Mouse (Mus musculus): ENCODE data around the gene Nomo1. TPM values are rescaled to one million over a fixed set of nuclear protein-coding genes. Genes with fewer than 3 reads are reported as not detected.
A peak's percentile ranks its signal among the peaks of the same experiment; 100 is the strongest.

Nomo1 gene
- 14.2 to 34.6 TPM (median 17.8 TPM) in 3 replicates for total RNA-seq (2017)

GRCm38 (mm10) chr7:46033109-46033869, at the start of gene Nomo1:
Gene Nomo1 (plus strand): TSS chr7:46033698.
- peak; percentile 93 for ATAC-seq (replicated peaks; ENCODE audit: insufficient number of reproducible peaks, low FRiP score, low TSS enrichment, poor library complexity, severe bottlenecking)

- no peak for ATAC-seq (replicated peaks; ENCODE audit: insufficient number of reproducible peaks, low FRiP score, low TSS enrichment, poor library complexity, severe bottlenecking)
These were observed 46.6 kb upstream of the Nomo1 start for GRCm38 (mm10) chr7:45986893-45987292.

GRCm38 (mm10) chr7:45988344-45988743, 45.2 kb upstream of the Nomo1 start:
- no peak for ATAC-seq (replicated peaks; ENCODE audit: insufficient number of reproducible peaks, low FRiP score, low TSS enrichment, poor library complexity, severe bottlenecking)

DNA sequence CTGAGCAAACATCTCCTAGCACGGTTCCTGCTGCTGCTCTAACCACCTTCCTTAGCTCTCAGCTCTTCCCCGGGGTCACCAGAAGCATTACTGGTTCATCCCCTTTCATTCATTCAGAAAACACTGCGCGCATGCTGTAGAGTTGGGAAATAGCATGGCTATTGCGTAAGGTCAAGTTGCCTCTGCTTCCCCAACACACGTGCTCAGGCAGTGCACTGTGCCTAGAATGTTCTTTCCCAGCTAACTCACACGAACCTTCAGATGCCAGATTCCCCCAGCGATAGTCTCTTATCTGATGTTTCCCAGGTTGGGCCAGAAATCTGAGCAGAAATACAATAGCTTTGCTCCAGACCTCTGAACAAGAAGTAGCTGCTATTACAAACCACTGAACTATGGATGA, 41.0 kb upstream of the Nomo1 start:
- no peak for ATAC-seq (replicated peaks; ENCODE audit: insufficient number of reproducible peaks, low FRiP score, low TSS enrichment, poor library complexity, severe bottlenecking)

- no peak for ATAC-seq (replicated peaks; ENCODE audit: insufficient number of reproducible peaks, low FRiP score, low TSS enrichment, poor library complexity, severe bottlenecking)
These were observed 32.9 kb upstream of the Nomo1 start for GRCm38 (mm10) chr7:46000577-46000976.

DNA sequence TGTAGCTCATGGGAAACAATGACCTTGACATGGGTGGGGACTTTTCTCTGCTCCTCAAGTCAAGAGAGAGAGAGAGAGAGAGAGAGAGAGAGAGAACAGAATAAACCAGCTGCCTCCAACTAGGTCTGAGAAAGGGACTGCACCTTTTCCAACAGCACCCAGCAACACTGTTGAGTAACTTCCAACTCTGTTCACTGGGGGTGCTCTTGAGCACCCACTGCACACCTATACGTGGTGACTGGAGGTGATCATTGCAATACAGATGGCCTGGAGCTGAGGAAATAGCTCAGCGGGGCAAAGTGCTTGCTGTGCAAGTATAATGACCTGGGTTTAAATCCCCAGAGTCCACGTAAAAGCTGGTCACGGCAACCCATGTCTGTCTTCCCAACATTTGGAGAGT, 30.8 kb upstream of the Nomo1 start:
- no peak for ATAC-seq (replicated peaks; ENCODE audit: insufficient number of reproducible peaks, low FRiP score, low TSS enrichment, poor library complexity, severe bottlenecking)

DNA sequence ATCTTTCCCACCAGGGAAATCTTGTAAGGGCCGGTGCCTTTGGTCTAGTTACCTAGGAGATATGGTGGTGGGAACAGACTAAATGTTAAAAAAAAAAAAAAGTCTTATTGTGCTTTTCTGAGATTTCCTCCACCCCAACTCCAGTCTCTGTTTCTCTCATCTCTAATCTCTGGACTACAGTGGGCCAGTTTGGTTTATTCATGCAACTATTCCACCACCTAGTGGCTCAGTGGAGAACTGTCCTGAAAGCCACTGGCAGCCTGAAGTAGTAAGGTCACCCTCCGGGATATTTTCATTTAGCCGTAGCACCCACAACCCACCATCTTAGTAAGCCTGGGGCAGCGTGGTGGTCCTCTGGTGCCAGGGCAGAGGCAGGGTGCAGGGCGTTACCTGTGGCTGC, 23.9 kb upstream of the Nomo1 start:
- ATAC-seq (replicated peaks; ENCODE audit: insufficient number of reproducible peaks, low FRiP score, low TSS enrichment, poor library complexity, severe bottlenecking), result 0 out of 2 replicates have a peak, but pooled peaks have one; percentile 40

DNA sequence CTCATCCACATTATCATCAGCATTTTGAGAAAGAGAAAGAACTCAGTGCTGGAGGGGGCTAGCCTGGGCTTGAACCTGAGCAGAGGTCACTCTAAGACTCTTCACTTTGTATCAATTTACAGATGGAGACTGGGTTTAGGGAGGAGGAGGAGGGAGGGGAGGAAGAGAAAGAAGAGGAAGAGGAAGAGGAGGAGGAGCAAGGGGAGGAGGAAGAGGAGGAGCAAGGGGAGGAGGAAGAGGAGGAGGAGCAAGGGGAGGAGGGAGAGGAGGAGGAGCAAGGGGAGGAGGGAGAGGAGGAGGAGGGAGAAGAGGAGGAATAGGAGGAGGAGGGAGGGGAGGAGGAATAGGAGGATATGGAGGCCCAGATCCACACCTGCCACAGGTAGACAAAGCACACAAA, 21.4 kb upstream of the Nomo1 start:
- ATAC-seq (replicated peaks; ENCODE audit: insufficient number of reproducible peaks, low FRiP score, low TSS enrichment, poor library complexity, severe bottlenecking), result no peak

DNA sequence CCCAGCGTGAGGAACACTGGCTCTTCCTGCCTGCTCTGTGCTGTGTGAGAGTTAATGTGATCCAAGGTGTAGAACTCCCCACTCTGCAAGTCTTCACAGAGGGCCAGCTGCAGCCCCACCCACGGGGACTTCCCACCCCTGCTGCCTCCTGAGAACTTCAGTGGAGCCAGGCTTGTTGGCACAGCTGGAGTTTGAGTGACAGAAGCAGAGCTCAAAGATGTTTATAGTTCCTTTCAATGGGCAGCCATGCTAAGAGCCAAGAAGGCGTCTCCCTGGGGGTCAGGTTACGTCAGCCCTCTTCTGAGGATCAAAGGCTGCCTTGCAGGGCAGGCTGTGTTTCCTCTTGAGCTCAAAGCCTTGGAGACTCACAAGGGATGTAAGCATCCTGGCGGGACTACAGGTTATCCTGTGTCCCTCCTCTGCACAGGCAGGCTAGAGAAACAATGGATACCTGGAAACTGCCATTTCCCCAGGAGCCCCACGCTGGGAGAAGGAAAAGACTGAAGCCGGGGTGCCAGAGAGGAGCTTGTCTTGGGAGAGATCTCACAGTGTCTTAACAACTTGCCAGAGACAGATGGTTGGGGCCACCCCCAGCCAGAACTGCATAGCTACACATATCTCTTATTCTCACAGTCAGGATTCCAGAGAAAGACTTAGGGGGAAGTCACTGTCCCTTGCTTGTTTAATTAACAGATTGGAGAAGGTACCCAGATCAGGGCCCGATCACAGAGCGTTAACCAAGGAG, 20.1 kb upstream of the Nomo1 start:
- no peak for ATAC-seq (replicated peaks; ENCODE audit: insufficient number of reproducible peaks, low FRiP score, low TSS enrichment, poor library complexity, severe bottlenecking)

DNA sequence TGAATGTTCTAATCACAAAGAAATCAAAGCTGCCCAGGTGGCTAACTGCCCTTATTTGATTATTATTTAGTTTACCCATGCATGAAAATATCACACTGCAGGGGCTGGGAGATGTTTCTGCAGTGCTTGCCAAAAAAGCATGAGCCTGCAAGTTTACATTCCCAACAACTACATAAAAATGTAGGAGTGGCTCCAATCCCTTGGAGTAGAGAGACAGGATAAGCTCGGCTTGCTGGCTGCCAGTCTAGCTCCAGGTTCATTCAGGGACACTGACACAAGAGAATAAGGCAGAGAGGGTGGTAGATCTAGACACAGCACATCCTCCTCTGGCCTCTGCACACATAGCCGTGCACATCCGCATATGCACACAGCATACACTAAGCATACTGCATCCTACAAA, 13.9 kb upstream of the Nomo1 start:
- ATAC-seq (replicated peaks; ENCODE audit: insufficient number of reproducible peaks, low FRiP score, low TSS enrichment, poor library complexity, severe bottlenecking), result no peak

DNA sequence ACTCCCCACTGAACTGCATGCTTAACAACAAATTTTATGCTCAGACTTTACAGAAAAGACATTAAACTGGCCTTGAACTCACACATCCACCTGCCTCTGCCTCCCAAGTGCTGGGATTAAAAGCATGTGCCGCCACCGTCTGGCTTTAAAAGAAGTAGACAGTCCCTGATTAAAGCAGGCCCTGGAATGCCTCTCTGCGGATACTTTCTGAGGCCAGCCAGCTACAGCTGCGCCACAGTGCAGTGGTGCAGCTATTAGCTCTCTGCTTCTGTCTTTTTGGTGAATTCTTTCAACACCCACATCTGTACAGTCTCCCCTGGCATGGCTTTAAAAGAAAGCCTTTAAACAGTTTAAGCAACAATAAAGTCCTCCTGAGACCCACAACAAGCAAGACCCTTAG, 11.5 kb upstream of the Nomo1 start:
- no peak for ATAC-seq (replicated peaks; ENCODE audit: insufficient number of reproducible peaks, low FRiP score, low TSS enrichment, poor library complexity, severe bottlenecking)

GRCm38 (mm10) chr7:46025436-46025835, 8.1 kb upstream of the Nomo1 start:
- no peak for ATAC-seq (replicated peaks; ENCODE audit: insufficient number of reproducible peaks, low FRiP score, low TSS enrichment, poor library complexity, severe bottlenecking)

GRCm38 (mm10) chr7:46028681-46029080, 4.8 kb upstream of the Nomo1 start:
- no peak for ATAC-seq (replicated peaks; ENCODE audit: insufficient number of reproducible peaks, low FRiP score, low TSS enrichment, poor library complexity, severe bottlenecking)

DNA sequence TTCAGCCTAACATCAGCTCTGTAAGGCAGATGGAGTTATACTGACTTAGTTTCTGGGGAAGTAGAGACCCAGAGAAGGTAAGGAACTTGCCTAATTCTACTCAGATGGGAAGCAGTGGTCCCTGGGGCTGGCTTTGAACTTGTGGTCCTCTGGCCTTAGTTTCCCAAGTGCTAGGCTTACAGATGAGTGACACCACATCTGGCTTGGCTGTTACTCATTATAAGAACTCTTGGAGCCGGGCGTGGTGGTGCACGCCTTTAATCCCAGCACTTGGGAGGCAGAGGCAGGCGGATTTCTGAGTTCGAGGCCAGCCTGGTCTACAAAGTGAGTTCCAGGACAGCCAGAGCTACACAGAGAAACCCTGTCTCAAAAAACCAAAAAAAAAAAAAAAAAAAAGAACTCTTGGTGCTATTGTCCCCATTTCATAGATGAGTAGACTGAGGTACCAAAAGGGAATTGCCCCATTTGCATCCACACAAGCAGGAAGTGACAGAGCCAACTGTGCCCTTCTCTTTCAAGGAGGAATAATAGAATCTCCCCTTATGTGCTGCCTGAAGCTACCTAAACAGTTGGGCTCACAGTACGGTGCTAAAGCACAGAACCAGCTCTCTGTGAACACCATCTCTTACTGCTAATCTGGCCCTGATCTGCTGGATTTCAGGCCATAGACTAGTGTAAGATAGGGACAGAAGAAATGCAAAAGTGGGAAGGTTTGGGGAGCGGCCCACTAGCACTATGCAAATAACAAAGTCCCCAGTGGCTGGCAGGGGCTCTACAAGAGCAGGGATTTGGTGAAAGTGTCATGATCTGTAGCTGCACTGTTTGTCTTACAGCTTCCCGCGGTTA, 4.0 kb upstream of the Nomo1 start:
- ATAC-seq (replicated peaks; ENCODE audit: insufficient number of reproducible peaks, low FRiP score, low TSS enrichment, poor library complexity, severe bottlenecking), result no peak

DNA sequence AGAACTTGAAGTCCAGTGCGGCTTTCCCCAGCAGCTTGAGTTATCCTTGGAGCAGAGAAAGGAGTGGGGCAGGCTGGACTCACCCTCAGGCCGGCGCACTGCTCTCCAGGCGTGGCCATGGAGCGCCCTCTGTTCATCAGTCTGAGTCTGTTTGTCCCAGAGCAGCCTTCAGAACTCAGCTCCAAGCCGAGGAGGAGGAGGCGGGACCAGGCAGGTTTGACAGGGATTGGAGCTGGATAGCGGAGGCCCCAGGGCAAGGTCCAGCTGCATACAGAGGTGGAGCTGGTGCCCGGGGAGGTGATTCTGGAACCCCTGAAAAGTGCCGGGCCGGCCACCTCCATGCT, 3.4 kb upstream of the Nomo1 start, which contains the start of gene Abcc6:
Abcc6 (minus strand) TSS at position 158 of the 344 bp plus-strand sequence.
- no peak for ATAC-seq (replicated peaks; ENCODE audit: insufficient number of reproducible peaks, low FRiP score, low TSS enrichment, poor library complexity, severe bottlenecking)

- no peak for ATAC-seq (replicated peaks; ENCODE audit: insufficient number of reproducible peaks, low FRiP score, low TSS enrichment, poor library complexity, severe bottlenecking)
These were observed 2.4 kb upstream of the Nomo1 start for GRCm38 (mm10) chr7:46031075-46031474.

GRCm38 (mm10) chr7:46033870-46034337, 406 bp downstream of the Nomo1 start:
- no peak for ATAC-seq (replicated peaks; ENCODE audit: insufficient number of reproducible peaks, low FRiP score, low TSS enrichment, poor library complexity, severe bottlenecking)

GRCm38 (mm10) chr7:46034991-46035390, 1.5 kb downstream of the Nomo1 start:
- no peak for ATAC-seq (replicated peaks; ENCODE audit: insufficient number of reproducible peaks, low FRiP score, low TSS enrichment, poor library complexity, severe bottlenecking)

- ATAC-seq (replicated peaks; ENCODE audit: insufficient number of reproducible peaks, low FRiP score, low TSS enrichment, poor library complexity, severe bottlenecking), result no peak
These were observed 2.0 kb downstream of the Nomo1 start for GRCm38 (mm10) chr7:46035468-46035867.

Data from monocyte, adult 5-6 weeks (primary cell).